Mouse (Mus musculus) hindbrain, postnatal 0 days (tissue): Measurements from ENCODE around the gene Ptprg. TPM values are rescaled to one million over a fixed set of nuclear protein-coding genes. Genes with fewer than 3 reads are reported as not detected.

Experiments
- ATAC-seq: fragments of 200-750 bp; cut with Nextera tagmentation; 2 replicates; pipeline ENCODE4 v1.8.0; 2017; ENCODE audit warnings: mild to moderate bottlenecking, moderate TSS enrichment, moderate library complexity
- DNase-seq: peaks from one replicate; pipeline ENCODE4 v3.0.0-alpha.2; 2015; ENCODE audit warnings: low spot score
- H3K27ac ChIP-seq: fragments of 300-500 bp; sonication (generic); 2 replicates; pipeline ENCODE4 v1.5.1; 2014; ENCODE audit warnings: mild to moderate bottlenecking
- H3K27me3 ChIP-seq: fragments of 300-500 bp; sonication (generic); 2 replicates; pipeline ENCODE4 v1.6.1; 2014; ENCODE audit warnings: low read length, mixed read lengths; ENCODE audit not compliant: insufficient read depth
- H3K36me3 ChIP-seq: fragments of 300-500 bp; sonication (generic); 2 replicates; pipeline ENCODE4 v1.6.1; 2014; ENCODE audit warnings: low read length, mixed read lengths; ENCODE audit not compliant: insufficient read depth
- H3K4me1 ChIP-seq: fragments of 300-500 bp; sonication (generic); 2 replicates; pipeline ENCODE4 v1.6.1; 2014; ENCODE audit warnings: antibody characterized with exemption, low read length, mixed read lengths; ENCODE audit not compliant: insufficient read depth
- H3K4me2 ChIP-seq: fragments of 300-500 bp; sonication (generic); 2 replicates; pipeline ENCODE4 v1.6.1; 2014; ENCODE audit warnings: low read depth, mild to moderate bottlenecking, low read length, moderate library complexity, mixed read lengths
- H3K4me3 ChIP-seq: fragments of 300-500 bp; sonication (generic); 2 replicates; pipeline ENCODE4 v1.5.1; 2014; ENCODE audit warnings: low read length
- H3K9ac ChIP-seq: fragments of 300-500 bp; sonication (generic); replicated peaks from 2 replicates; pipeline ENCODE4 v1.6.1; 2014; ENCODE audit warnings: mild to moderate bottlenecking, low read length, moderate library complexity, mixed read lengths
- H3K9me3 ChIP-seq: fragments of 300-500 bp; sonication (generic); 2 replicates; pipeline ENCODE4 v1.6.1; 2016; ENCODE audit warnings: low read length, mixed read lengths
- CTCF ChIP-seq: IDR thresholded peaks from 2 replicates; pipeline ENCODE4 v1.5.1; 2016; ENCODE audit warnings: antibody characterized with exemption, control low read depth, low read depth
- WGBS: fragments of 180-500 bp; shearing (Covaris S2); extraction: QIAGEN DNeasy Blood & Tissue Kit; methylation state at CpG from one replicate; pipeline ENCODE4 v1.1.7; 2014; 5-methylcytosine and 5-hydroxymethylcytosine counted together
- polyA plus RNA-seq: library from polyadenylated mRNA; unstranded; fragments of >200 nt; fragmentation: Nextera tagmentation; extraction: Ambion mirVana; gene quantifications from 2 replicates; pipeline ENCODE4 v1.2.1, GENCODE M21; 2015
- total RNA-seq: library from RNA; depleted of rRNA; stranded (reverse); fragments of >200 nt; gene quantifications from 2 replicates; pipeline ENCODE4 v1.2.3, GENCODE M21; 2014

The Ptprg gene
- total and polyA plus RNA-seq, 2 experiments from 2014 or later, result 33.0 to 101 TPM

- H3K27ac ChIP-seq, result no peak overlapping the region
- H3K4me2 ChIP-seq, result no peak overlapping the region
- H3K4me1 ChIP-seq, result no peaks in the 10 kb centered on the region
- no peaks in the 10 kb centered on the region for H3K27me3 ChIP-seq
- no peak overlapping the region for H3K9ac ChIP-seq
- no peak for TF ChIP-seq CTCF
- DNase-seq (no peak), ATAC-seq (no peak)
- H3K4me3 ChIP-seq, result no peak overlapping the region
- H3K36me3 ChIP-seq, result no peaks in the 10 kb centered on the region
- 86% methylated on average over 5 of the region's 5 CpGs for WGBS
- H3K9me3 ChIP-seq, result no peaks in the 10 kb centered on the region
These were observed 17.2 kb upstream of the Ptprg start for GRCm38 (mm10) chr14:11536121-11536520.

GRCm38 (mm10) chr14:11551892-11552291 is 1.4 kb upstream of the Ptprg start:
- 34% methylated on average over 11 of the region's 11 CpGs for WGBS
- peak overlapping the region; percentile 72; the same call in 1 of the 2 replicates for H3K9ac ChIP-seq
- no peak for DNase-seq

GRCm38 (mm10) chr14:11552521-11553272 is 635 bp upstream of the Ptprg start:
- Histone ChIP-seq H3K9me3 (no peaks in the 10 kb centered on the region), H3K4me3 (peak overlapping the region; percentile 87), H3K36me3 (no peaks in the 10 kb centered on the region), H3K9ac (peak overlapping the region; percentile 72), H3K27ac (peak overlapping the region; percentile 95), H3K4me2 (peak overlapping the region; percentile 94), H3K27me3 (no peaks in the 10 kb centered on the region), H3K4me1 (no peaks in the 10 kb centered on the region)
- WGBS, result 1% methylated on average over 33 of the region's 33 CpGs
- TF ChIP-seq CTCF, result no peak
- DNase-seq, result peak; percentile 32
- peak; percentile 4; the same call in 1 of the 2 replicates for ATAC-seq

More at GRCm38 (mm10) chr14:11551892-11552291, 1.4 kb upstream of the Ptprg start:
- H3K4me1 ChIP-seq, result no peaks in the 10 kb centered on the region
- H3K9me3 ChIP-seq, result no peaks in the 10 kb centered on the region
- H3K27ac ChIP-seq, result 0 out of 2 replicates have a peak overlapping the region, but pooled peaks have one; percentile 95
- no peak for TF ChIP-seq CTCF
- no peaks in the 10 kb centered on the region for H3K36me3 ChIP-seq
- H3K27me3 ChIP-seq, result no peaks in the 10 kb centered on the region
- H3K4me3 ChIP-seq, result peak overlapping the region; percentile 87
- peak overlapping the region; percentile 94 for H3K4me2 ChIP-seq
- ATAC-seq, result no peak

GRCm38 (mm10) chr14:11553679-11554305 is 460 bp downstream of the Ptprg start:
- Histone ChIP-seq H3K9me3 (no peaks in the 10 kb centered on the region), H3K27ac (peak overlapping the region; percentile 95), H3K4me3 (peak overlapping the region; percentile 87), H3K36me3 (no peaks in the 10 kb centered on the region), H3K4me2 (peak overlapping the region; percentile 94), H3K4me1 (0 out of 2 replicates have a peak, but pooled peaks cover 5% of the 10 kb centered on the region), H3K27me3 (no peaks in the 10 kb centered on the region), H3K9ac (peak overlapping the region; percentile 72)
- DNase-seq (no peak), ATAC-seq (peak; percentile 61)
- under 1% methylated on average over 57 of the region's 57 CpGs for WGBS
- 0 out of 2 replicates have a peak, but pooled peaks have one; percentile 10 for TF ChIP-seq CTCF

- peak; percentile 64 for ATAC-seq
- no peak for TF ChIP-seq CTCF
- no peaks in the 10 kb centered on the region for H3K27me3 ChIP-seq
- WGBS, result under 1% methylated on average over 46 of the region's 46 CpGs
- peak overlapping the region; percentile 87 for H3K4me3 ChIP-seq
- H3K4me2 ChIP-seq, result peak overlapping the region; percentile 94
- no peaks in the 10 kb centered on the region for H3K9me3 ChIP-seq
- H3K4me1 ChIP-seq, result 0 out of 2 replicates have a peak, but pooled peaks cover 5% of the 10 kb centered on the region
- H3K27ac ChIP-seq, result peak overlapping the region; percentile 95
- H3K36me3 ChIP-seq, result no peaks in the 10 kb centered on the region
- DNase-seq, result peak; percentile 70
- H3K9ac ChIP-seq, result peak overlapping the region; percentile 72
These were observed 1.1 kb downstream of the Ptprg start for GRCm38 (mm10) chr14:11554306-11555041.

GRCm38 (mm10) chr14:11555061-11555501 is 1.7 kb downstream of the Ptprg start:
- DNase-seq, result peak; percentile 55
- no peaks in the 10 kb centered on the region for H3K9me3 ChIP-seq
- 0 out of 2 replicates have a peak, but pooled peaks cover 5% of the 10 kb centered on the region for H3K4me1 ChIP-seq
- H3K4me2 ChIP-seq, result peak overlapping the region; percentile 94
- TF ChIP-seq CTCF, result no peak
- ATAC-seq, result no peak
- H3K36me3 ChIP-seq, result no peaks in the 10 kb centered on the region
- peak overlapping the region; percentile 72 for H3K9ac ChIP-seq
- WGBS, result 1% methylated on average over 17 of the region's 17 CpGs
- H3K4me3 ChIP-seq, result peak overlapping the region; percentile 87
- H3K27ac ChIP-seq, result peak overlapping the region; percentile 95
- H3K27me3 ChIP-seq, result no peaks in the 10 kb centered on the region
